Mouse (Mus musculus) thymus, adult 2 months (tissue): Measurements from ENCODE around the gene Baz2b.

Source experiments
- CTCF ChIP-seq: fragments of 200-500 bp; IDR thresholded peaks from 2 replicates; pipeline ENCODE4 v1.5.1; 2012; ENCODE audit warnings: mild to moderate bottlenecking, control low read depth, low read length, moderate library complexity, borderline replicate concordance; ENCODE audit not compliant: control insufficient read depth, poor library complexity, insufficient read depth; ENCODE audit errors: extremely low read depth
- POLR2A ChIP-seq: fragments of 200-500 bp; IDR thresholded peaks from 2 replicates; pipeline ENCODE4 v1.6.1; 2012; ENCODE audit warnings: mild to moderate bottlenecking, low read length, control low read depth, moderate library complexity; ENCODE audit not compliant: control insufficient read depth, poor library complexity, insufficient read depth; ENCODE audit errors: extremely low read depth

DNA sequence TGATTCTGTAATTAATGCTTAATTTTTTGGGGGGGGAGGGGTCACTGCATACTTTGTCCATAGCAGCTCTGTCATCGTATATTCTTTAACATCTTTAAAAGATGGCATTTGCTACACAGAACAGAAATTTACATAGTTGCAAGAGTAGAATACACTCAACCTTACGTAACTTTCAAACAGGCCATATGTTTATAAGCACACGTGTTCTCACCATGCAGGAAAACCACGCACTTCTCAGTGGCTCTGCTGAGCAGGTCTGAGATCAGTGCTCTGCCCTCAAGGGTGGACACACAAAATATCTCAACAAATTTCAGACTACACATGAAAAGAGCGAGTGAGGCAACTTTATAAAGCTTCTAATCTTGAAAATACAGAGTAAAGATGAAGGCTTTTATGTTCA lies 235.7 kb downstream of the Baz2b start:
- TF ChIP-seq POLR2A (no peak), CTCF (no peak)
